Mouse (Mus musculus) olfactory bulb, adult 2 months (tissue): Measurements from ENCODE around the gene Mnat1.

Experiments used
- CTCF ChIP-seq: fragments of 200-500 bp; IDR thresholded peaks from 2 replicates; pipeline ENCODE4 v1.5.1; 2012; ENCODE audit warnings: low read depth, mild to moderate bottlenecking, low read length, moderate library complexity; ENCODE audit not compliant: insufficient read depth
- POLR2A ChIP-seq: fragments of 200-500 bp; IDR thresholded peaks from 2 replicates; pipeline ENCODE4 v1.6.1; 2012; ENCODE audit warnings: mild to moderate bottlenecking, low read depth, low read length, moderate library complexity; ENCODE audit not compliant: insufficient read depth

DNA sequence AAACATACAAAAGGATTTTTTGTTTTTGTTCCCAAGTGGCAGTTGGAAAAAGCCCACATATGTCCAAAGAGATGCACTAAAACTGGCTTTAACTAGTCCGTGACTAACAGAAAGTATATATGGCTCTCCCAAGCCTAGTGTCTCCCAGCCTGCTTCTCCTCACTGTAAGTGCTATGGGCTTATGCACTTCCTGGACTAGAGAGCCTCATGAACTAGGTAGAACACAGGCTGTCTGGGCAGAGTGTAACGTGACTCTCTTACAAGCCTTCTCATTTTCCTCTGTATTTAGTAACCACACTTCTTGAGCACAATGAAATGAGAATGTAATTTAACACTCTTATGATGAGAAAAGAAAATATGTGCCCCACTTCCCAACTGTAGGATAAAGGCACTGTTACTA, 185.2 kb downstream of the Mnat1 start:
- no peak for TF ChIP-seq CTCF
- TF ChIP-seq POLR2A, result no peak
